Mouse (Mus musculus): Measurements from ENCODE around the gene Adh6a. TPM values are rescaled to one million over a fixed set of nuclear protein-coding genes. Genes with fewer than 3 reads are reported as not detected.
"Not testable (repeated sequence)": the region's sequence is repeated elsewhere in the genome, so short reads cannot be mapped to it uniquely, and the experiment has no call there.

Adh6a gene
- polyA plus RNA-seq, 1 experiment from 2014 or later: not detected

- no peaks in the 10 kb centered on the region for H3K9me3 ChIP-seq (replicated peaks)
- H3K27ac ChIP-seq (ENCODE audit: poor library complexity, severe bottlenecking): no peak overlapping the region
- no peak overlapping the region for H3K4me3 ChIP-seq
- H3K36me3 ChIP-seq: no peaks in the 10 kb centered on the region
- 87% methylated on average over 2 of the region's 2 CpGs for WGBS
- no peak overlapping the region for H3K4me2 ChIP-seq
- ATAC-seq (ENCODE audit: insufficient number of reproducible peaks, low FRiP score): no peak
- H3K27me3 ChIP-seq (replicated peaks): no peaks in the 10 kb centered on the region
- no peak overlapping the region for H3K9ac ChIP-seq
- 0 out of 2 replicates have a peak, but pooled peaks cover 4% of the 10 kb centered on the region for H3K4me1 ChIP-seq (replicated peaks)
Observed at GRCm38 (mm10) chr3:138366181-138366580, 53.1 kb downstream of the Adh6a start.

- Histone ChIP-seq H3K4me3 (no peak overlapping the region), H3K9me3 (replicated peaks) (no peaks in the 10 kb centered on the region), H3K36me3 (no peaks in the 10 kb centered on the region), H3K27me3 (replicated peaks) (no peaks in the 10 kb centered on the region), H3K4me2 (no peak overlapping the region), H3K27ac (ENCODE audit: poor library complexity, severe bottlenecking) (no peak overlapping the region), H3K4me1 (replicated peaks) (0 out of 2 replicates have a peak, but pooled peaks cover 4% of the 10 kb centered on the region), H3K9ac (no peak overlapping the region)
- ATAC-seq (ENCODE audit: insufficient number of reproducible peaks, low FRiP score): no peak
- WGBS: 80% methylated on average over 1 of the region's 1 CpGs
Observed at GRCm38 (mm10) chr3:138369546-138369945, 56.5 kb downstream of the Adh6a start.

- not testable (repeated sequence) for H3K4me2 ChIP-seq; H3K9ac ChIP-seq; H3K4me1 ChIP-seq (replicated peaks); ATAC-seq (ENCODE audit: insufficient number of reproducible peaks, low FRiP score); H3K36me3 ChIP-seq; H3K4me3 ChIP-seq; H3K9me3 ChIP-seq (replicated peaks); H3K27ac ChIP-seq (ENCODE audit: poor library complexity, severe bottlenecking); H3K27me3 ChIP-seq (replicated peaks)
- WGBS: 48% methylated on average over 4 of the region's 4 CpGs
Observed at GRCm38 (mm10) chr3:138370289-138370688, 57.2 kb downstream of the Adh6a start.

GRCm38 (mm10) chr3:138373920-138374319 lies 60.8 kb downstream of the Adh6a start:
- H3K4me3 ChIP-seq: no peak overlapping the region
- WGBS: 81% methylated on average over 4 of the region's 4 CpGs
- no peaks in the 10 kb centered on the region for H3K27me3 ChIP-seq (replicated peaks)
- no peak overlapping the region for H3K27ac ChIP-seq (ENCODE audit: poor library complexity, severe bottlenecking)
- ATAC-seq (ENCODE audit: insufficient number of reproducible peaks, low FRiP score): no peak
- no peak overlapping the region for H3K4me2 ChIP-seq
- H3K4me1 ChIP-seq (replicated peaks): no peaks in the 10 kb centered on the region
- no peak overlapping the region for H3K9ac ChIP-seq
- no peaks in the 10 kb centered on the region for H3K36me3 ChIP-seq
- no peaks in the 10 kb centered on the region for H3K9me3 ChIP-seq (replicated peaks)

GRCm38 (mm10) chr3:138375148-138375547 lies 62.1 kb downstream of the Adh6a start:
- 67% methylated on average over 2 of the region's 2 CpGs for WGBS
- Histone ChIP-seq H3K9me3 (replicated peaks) (0 out of 2 replicates have a peak, but pooled peaks cover 3% of the 10 kb centered on the region), H3K4me2 (no peak overlapping the region), H3K27me3 (replicated peaks) (no peaks in the 10 kb centered on the region), H3K27ac (ENCODE audit: poor library complexity, severe bottlenecking) (no peak overlapping the region), H3K4me3 (no peak overlapping the region), H3K9ac (no peak overlapping the region), H3K36me3 (no peaks in the 10 kb centered on the region), H3K4me1 (replicated peaks) (no peaks in the 10 kb centered on the region)
- no peak for ATAC-seq (ENCODE audit: insufficient number of reproducible peaks, low FRiP score)

Other genes starting within 250 kb of the Adh6a start
- 12.1 and 12.4 TPM in 2 replicates for gene 1110002E22Rik, start 248.2 kb upstream of the Adh6a start, polyA plus RNA-seq (2016; fragmentation: Nextera tagmentation; extraction: Ambion mirVana)
- gene Gm5105, start 245.9 kb upstream of the Adh6a start, polyA plus RNA-seq (2016; fragmentation: Nextera tagmentation; extraction: Ambion mirVana): 0.27 and 0.73 TPM in 2 replicates
- gene Trmt10a, start 169.8 kb upstream of the Adh6a start, polyA plus RNA-seq (2016; fragmentation: Nextera tagmentation; extraction: Ambion mirVana): 12.8 and 14.5 TPM in 2 replicates
- gene Mttp, start 168.3 kb upstream of the Adh6a start, polyA plus RNA-seq (2016; fragmentation: Nextera tagmentation; extraction: Ambion mirVana): 8.4 and 9.0 TPM in 2 replicates
- gene 4930579F01Rik, start 119.5 kb upstream of the Adh6a start, polyA plus RNA-seq (2016; fragmentation: Nextera tagmentation; extraction: Ambion mirVana): not detected in 2 replicates
- not detected in 2 replicates for gene Adh7, start 95.5 kb upstream of the Adh6a start, polyA plus RNA-seq (2016; fragmentation: Nextera tagmentation; extraction: Ambion mirVana)
- 1.4 and 1.6 TPM in 2 replicates for gene Adh1, start 52.3 kb upstream of the Adh6a start, polyA plus RNA-seq (2016; fragmentation: Nextera tagmentation; extraction: Ambion mirVana)
- 2.5 and 2.6 TPM in 2 replicates for gene Adh6b, start 28.5 kb downstream of the Adh6a start, polyA plus RNA-seq (2016; fragmentation: Nextera tagmentation; extraction: Ambion mirVana)
- gene Adh4, start 102.2 kb downstream of the Adh6a start, polyA plus RNA-seq (2016; fragmentation: Nextera tagmentation; extraction: Ambion mirVana): not detected in 2 replicates
- gene Adh5, start 129.8 kb downstream of the Adh6a start, polyA plus RNA-seq (2016; fragmentation: Nextera tagmentation; extraction: Ambion mirVana): 153 and 159 TPM in 2 replicates
- gene Metap1, start 176.2 kb downstream of the Adh6a start, polyA plus RNA-seq (2016; fragmentation: Nextera tagmentation; extraction: Ambion mirVana): 38.8 and 40.9 TPM in 2 replicates
- gene Eif4e, start 212.9 kb downstream of the Adh6a start, polyA plus RNA-seq (2016; fragmentation: Nextera tagmentation; extraction: Ambion mirVana): 244 and 259 TPM in 2 replicates

All from heart, embryonic 12.5 days (tissue).